Mouse (Mus musculus) 416B (cell line): ENCODE measurements around the gene Snta1.
"Not testable (repeated sequence)": the region's sequence is repeated elsewhere in the genome, so short reads cannot be mapped to it uniquely, and the experiment has no call there.

Experiments
- DNase-seq: peaks from one replicate; pipeline ENCODE4 v3.0.0; 2011; ENCODE audit warnings: low read depth

Gene Snta1

DNA sequence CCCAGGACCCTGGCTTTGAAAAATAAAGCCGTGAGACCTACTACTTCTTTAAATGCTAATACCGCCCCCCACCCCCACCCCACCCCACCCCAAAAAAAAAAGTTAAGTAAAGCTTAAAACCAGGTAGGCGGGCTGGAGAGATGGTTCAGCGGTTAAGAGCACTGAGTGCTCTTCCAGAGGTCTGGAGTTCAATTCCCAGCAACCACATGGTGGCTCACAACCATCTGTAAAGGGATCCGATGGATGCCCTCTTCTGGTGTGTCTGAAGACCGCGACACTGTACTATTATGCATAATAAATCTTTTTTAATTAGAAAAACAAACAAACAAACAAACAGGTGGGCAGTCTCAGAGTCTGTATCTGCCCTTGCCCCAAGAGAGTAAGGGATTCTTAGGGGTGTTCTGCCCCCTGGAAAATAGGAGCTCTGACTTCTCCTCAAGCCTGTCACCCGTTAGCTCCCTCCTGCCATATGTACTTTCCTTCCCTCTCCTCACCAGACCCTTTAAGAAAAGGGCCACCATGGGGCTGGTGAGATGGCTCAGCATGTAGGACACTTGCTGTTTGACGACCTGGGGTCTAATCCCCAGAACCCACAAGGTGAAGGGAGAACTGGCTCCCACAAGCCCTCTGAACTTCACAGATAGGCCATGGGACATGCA, 34.9 kb downstream of the Snta1 start, which contains the start of gene Cdk5rap1:
TSS of gene Cdk5rap1 (minus strand) at position 169 of the 659 bp plus-strand sequence.
- peak; percentile 24 for DNase-seq

DNA sequence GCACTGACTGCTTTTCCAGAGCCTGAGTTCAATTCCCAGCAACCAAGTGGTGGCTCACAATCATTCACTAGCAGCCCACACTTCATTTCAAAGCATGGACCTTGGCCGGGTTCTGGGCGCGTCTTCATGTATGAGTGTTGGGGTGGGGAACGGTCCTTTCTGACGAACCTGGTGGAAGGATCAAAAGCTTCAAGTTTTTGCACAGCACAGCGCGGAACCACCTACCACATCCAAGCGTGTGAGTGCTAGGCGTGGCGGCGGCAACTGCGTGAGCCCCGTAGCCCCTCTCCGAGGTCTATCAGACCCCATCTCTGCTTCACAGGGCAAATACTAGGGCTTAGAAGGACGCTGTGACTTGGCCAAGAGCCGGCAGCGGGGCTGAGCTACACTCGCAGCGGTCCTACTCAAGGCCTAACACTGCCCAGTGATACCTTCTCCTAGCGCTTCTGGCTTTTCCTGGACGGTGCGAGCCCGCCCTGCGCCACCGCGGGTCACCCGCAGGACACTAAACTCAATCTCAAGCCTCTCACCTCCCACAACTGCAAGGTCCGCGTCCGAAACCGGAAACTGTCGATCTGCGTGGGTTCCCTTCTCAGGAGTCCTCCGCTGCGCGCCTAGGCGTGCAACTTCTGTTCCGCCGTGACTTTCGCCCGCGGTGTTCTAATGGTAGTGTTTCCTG, 35.6 kb downstream of the Snta1 start:
- DNase-seq, result peak; percentile 83

DNA sequence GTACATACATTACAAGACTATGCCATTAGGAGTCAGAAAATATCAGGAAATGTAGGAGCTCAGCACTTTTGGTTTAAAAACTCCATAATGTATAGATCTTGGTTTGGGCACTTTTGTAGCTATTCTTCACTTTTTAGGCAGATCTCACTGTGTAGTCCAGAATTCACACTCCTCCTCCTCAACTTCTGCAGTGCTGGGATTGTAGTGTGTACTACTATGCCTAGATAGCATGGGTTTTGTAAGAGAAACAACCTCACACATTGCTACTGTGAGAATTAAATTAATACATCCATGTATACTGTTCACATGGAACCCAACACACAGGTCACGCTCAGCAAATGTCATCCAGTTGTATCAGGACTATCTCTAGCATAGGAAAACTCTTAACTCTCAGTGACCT, 40.4 kb downstream of the Snta1 start:
- no peak for DNase-seq

DNA sequence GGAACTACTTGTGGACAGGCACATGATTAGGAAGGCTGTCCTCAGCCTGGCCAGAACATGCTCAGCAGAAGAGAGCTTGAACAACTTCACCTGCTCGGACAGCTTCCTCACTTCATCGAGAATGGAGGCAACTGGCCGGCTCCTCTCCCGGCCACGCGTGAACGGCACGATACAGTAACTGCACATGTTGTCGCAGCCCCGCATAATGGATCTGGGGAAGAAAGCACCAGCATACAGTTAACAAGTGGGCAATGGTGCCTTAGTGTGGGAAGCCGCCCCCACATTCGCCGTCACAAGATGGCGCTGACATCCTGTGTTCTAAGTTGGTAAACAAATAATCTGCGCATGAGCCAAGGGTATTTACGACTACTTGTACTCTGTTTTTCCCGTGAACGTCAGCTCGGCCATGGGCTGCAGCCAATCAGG, 53.9 kb downstream of the Snta1 start:
- not testable (repeated sequence) for DNase-seq

DNA sequence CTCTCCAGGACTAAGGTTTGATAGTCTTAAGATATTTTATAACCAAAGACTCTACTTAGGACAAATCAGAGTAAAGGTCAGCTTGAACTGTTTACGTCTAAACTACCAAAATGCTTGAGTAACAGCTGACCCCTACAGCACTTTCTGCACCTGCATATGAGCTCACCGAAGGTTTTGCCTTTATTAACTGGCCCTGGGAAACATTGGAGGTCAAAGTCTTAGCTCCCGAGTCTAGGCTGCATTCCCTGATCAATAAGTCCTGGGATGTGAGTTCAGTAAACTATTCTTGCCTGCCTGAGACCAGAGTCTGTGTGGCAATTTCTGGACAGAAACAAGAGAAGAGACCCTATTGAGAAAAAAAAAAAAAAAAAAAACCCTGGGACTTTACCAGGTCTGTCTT, 59.7 kb downstream of the Snta1 start:
- no peak for DNase-seq

DNA sequence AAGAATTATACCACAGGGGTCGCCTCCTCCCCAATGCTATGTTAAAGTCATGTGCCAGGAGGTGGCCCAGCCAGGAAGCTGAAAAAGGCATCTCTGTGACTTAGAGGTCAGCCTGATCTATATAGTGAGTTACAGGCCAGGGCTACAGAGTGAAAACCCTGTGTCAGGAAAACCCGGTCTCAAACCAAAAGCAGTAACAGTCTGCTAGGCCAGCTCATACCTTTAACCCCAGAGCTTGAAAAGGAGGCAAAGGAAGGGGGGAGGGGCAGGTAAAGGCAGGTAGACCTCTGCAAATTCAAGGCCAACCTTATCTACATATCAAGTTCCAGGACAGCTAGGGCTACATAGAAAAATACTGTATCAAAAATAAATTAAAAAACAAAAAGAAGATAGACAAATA, 68.5 kb downstream of the Snta1 start:
- DNase-seq, result no peak

DNA sequence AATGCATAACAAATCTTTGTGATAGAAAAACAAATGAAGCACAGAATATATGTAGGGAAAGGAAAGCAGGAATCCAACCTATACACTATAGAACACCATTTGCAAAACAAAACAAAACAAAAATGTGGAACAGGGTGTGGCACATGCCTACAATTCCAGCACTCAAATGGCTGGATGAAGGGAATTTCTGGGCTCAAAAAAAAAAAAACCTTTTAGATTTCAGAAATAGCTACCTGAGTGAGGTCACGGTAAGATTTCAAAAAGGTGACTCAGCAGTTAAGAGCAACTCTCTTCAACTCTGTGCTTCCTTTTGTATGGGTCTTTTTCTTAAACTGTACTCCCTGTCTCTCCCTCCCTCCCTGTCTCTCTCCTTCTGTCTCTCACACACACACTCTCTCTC, 69.7 kb downstream of the Snta1 start:
- DNase-seq, result no peak

DNA sequence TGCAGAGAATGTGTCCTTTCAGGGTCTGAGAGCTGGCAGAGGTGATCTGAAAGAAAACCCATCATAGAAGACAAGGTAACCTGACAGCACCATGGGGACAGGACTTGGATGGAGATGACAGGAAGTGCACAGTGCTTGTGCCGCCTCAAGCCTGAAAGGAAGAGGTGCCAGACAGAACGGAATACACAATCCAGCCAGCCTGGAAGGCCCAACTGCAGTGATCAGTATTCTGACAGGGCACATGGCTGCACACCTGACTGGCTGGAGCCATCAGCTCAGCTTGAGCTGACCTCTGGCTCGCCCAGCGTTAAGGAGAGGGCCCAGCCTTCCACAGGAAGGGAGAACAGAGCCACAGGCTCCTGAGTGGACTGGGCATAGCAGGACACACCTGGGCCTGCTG, 72.3 kb downstream of the Snta1 start:
- DNase-seq, result no peak

DNA sequence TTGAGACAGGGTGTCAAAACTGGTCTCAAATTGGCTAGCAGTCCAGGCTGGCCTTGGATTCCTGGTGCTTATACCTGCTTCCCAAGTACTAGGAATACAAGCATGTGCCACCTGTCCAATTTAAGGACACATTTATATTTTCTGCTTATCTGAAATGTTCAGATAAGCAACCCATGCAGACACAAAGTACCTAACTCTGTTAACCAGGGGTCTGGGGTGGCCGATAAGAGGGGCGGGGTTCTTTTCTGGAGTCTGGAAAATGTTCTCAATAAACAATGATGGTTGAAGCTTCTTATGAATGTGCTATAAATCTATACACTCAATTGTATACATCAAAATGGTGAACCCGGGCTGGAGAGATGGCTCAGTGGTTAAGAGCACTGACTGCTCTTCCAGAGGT, 81.0 kb downstream of the Snta1 start:
- no peak for DNase-seq
